Mouse (Mus musculus) liver, postnatal 0 days (tissue): ENCODE measurements at regions not wholly inside any gene's neighbourhood (a gene's known extent, or its start where the extent isn't known, plus 50 kb on each side); places are given as distances from the start of the nearest gene placed in this dataset.

Experiments used
- ATAC-seq: fragments of 200-750 bp; cut with Nextera tagmentation; 2 replicates; pipeline ENCODE4 v1.8.0; 2017; ENCODE audit warnings: mild to moderate bottlenecking, moderate library complexity
- DNase-seq: peaks from one replicate; pipeline ENCODE4 v3.0.0-alpha.2; 2016
- H3K27ac ChIP-seq: fragments of 300-500 bp; sonication (generic); 2 replicates; pipeline ENCODE4 v1.5.1; 2014; ENCODE audit warnings: antibody characterized with exemption, moderate library complexity, mild to moderate bottlenecking, low read depth
- H3K27me3 ChIP-seq: fragments of 300-500 bp; sonication (generic); 2 replicates; pipeline ENCODE4 v1.6.1; 2014; ENCODE audit warnings: low read length, control low read depth, mixed read lengths; ENCODE audit not compliant: insufficient read depth
- H3K36me3 ChIP-seq: fragments of 300-500 bp; sonication (generic); replicated peaks from 2 replicates; pipeline ENCODE4 v1.6.1; 2014; ENCODE audit warnings: mild to moderate bottlenecking, control low read depth, low read length, moderate library complexity, mixed read lengths; ENCODE audit not compliant: insufficient read depth
- H3K4me1 ChIP-seq: fragments of 300-500 bp; sonication (generic); 2 replicates; pipeline ENCODE4 v1.6.1; 2014; ENCODE audit warnings: antibody characterized with exemption, mild to moderate bottlenecking, control low read depth; ENCODE audit not compliant: insufficient read depth
- H3K4me2 ChIP-seq: fragments of 300-500 bp; sonication (generic); 2 replicates; pipeline ENCODE4 v1.6.1; 2014; ENCODE audit warnings: low read depth, mild to moderate bottlenecking, low read length, moderate library complexity, mixed read lengths
- H3K4me3 ChIP-seq: fragments of 300-500 bp; sonication (generic); 2 replicates; pipeline ENCODE4 v1.5.1; 2014; ENCODE audit warnings: low read depth, low read length
- H3K9ac ChIP-seq: fragments of 300-500 bp; sonication (generic); replicated peaks from 2 replicates; pipeline ENCODE4 v1.6.1; 2014; ENCODE audit warnings: mild to moderate bottlenecking, moderate library complexity
- H3K9me3 ChIP-seq: fragments of 300-500 bp; sonication (generic); 2 replicates; pipeline ENCODE4 v1.6.1; 2016; ENCODE audit warnings: mild to moderate bottlenecking, control low read depth, low read length, mixed read lengths
- CTCF ChIP-seq: sonication (generic); IDR thresholded peaks from 2 replicates; pipeline ENCODE4 v1.5.1; 2016; ENCODE audit warnings: antibody characterized with exemption, low read depth
- EP300 ChIP-seq: IDR thresholded peaks from 2 replicates; pipeline ENCODE4 v1.6.1; 2016; ENCODE audit warnings: antibody characterized with exemption, low read depth, mild to moderate bottlenecking
- WGBS: fragments of 180-500 bp; shearing (Covaris S2); extraction: QIAGEN DNeasy Blood & Tissue Kit; methylation state at CpG from one replicate; pipeline ENCODE4 v1.1.7; 2014; ENCODE audit not compliant: insufficient replicate concordance; 5-methylcytosine and 5-hydroxymethylcytosine counted together

DNA sequence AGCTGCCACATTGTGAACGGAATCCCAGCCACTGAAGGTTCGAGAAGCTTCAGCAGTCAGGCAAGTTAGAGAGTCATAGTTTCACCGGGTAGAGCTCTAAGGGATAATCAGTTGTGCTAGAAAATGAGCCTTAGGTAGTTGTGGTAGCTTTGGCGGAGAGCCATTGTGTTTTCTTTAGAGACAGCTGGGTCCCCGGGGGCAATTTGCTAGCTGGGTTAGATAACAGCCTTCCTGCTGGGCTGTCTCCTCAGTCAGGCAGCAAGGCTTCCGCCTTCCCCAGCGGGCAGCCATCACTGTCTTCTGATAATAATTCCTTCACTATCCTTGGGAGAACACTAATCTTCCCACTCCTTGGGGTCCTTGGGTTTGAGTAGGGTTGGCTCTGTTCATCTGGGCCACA, 81.5 kb upstream of the Ctbp2 start:
- 13% methylated on average over 7 of the region's 7 CpGs for WGBS
- H3K27me3 ChIP-seq = no peaks in the 10 kb centered on the region
- no peak for DNase-seq
- H3K4me2 ChIP-seq = no peak overlapping the region
- H3K9me3 ChIP-seq = no peaks in the 10 kb centered on the region
- no peaks in the 10 kb centered on the region for H3K36me3 ChIP-seq
- TF ChIP-seq CTCF (no peak), EP300 (no peak)
- H3K4me3 ChIP-seq = no peak overlapping the region
- H3K27ac ChIP-seq = no peak overlapping the region
- no peaks in the 10 kb centered on the region for H3K4me1 ChIP-seq
- no peak overlapping the region for H3K9ac ChIP-seq
- ATAC-seq = no peak

GRCm38 (mm10) chr7:133204485-133204884, 80.3 kb upstream of the Ctbp2 start:
- Histone ChIP-seq H3K27ac (no peak overlapping the region), H3K4me2 (no peak overlapping the region), H3K27me3 (no peaks in the 10 kb centered on the region), H3K36me3 (no peaks in the 10 kb centered on the region), H3K4me3 (no peak overlapping the region), H3K9me3 (no peaks in the 10 kb centered on the region), H3K4me1 (no peaks in the 10 kb centered on the region), H3K9ac (no peak overlapping the region)
- TF ChIP-seq CTCF (no peak), EP300 (no peak)
- DNase-seq (no peak), ATAC-seq (no peak)
- WGBS = 84% methylated on average over 1 of the region's 1 CpGs

GRCm38 (mm10) chr7:133203933-133204332, 79.8 kb upstream of the Ctbp2 start:
- Histone ChIP-seq H3K4me1 (no peaks in the 10 kb centered on the region), H3K4me2 (no peak overlapping the region), H3K27me3 (no peaks in the 10 kb centered on the region), H3K9ac (no peak overlapping the region), H3K27ac (no peak overlapping the region), H3K36me3 (no peaks in the 10 kb centered on the region), H3K4me3 (no peak overlapping the region), H3K9me3 (no peaks in the 10 kb centered on the region)
- WGBS = 83% methylated on average over 7 of the region's 7 CpGs
- TF ChIP-seq EP300 (no peak), CTCF (no peak)
- DNase-seq = no peak
- no peak for ATAC-seq

DNA sequence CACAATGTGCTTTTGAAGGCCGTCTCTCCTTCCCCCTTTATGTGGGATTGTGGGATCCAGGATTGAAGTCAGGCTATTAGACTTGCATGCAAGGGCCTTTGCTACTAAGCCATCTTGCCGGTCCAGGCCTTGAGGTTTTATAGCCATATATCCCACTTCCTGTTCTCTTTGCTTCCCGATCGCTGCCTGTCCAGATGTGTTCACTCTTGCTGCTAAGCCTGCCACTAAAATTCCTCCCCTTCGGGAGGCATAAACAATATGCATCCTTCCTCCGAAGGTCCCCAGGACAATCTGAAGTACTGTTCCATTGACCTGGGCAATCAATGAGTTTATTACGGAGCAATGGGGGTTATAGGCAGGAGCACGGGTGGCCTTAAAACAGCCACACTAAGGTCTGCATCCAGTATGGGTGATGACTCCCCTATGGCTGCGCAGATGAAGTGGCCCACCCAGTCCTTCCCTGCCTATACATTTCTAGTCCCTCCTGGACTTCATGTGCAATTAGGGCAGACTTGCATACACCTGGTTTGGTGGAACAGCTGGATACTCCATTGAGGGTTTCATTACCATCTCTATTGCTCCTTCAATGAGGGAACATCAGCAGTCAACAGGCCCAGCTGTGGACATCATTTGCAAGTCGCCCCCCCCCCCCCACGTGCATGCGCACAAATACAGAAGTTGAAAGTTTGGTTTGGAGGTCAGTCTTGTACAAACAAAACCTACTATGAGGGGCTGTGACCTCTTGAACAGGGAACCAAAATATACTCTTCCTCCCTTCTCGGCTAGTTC, 78.1 kb upstream of the Ctbp2 start:
- Histone ChIP-seq H3K9me3 (no peaks in the 10 kb centered on the region), H3K4me3 (no peak overlapping the region), H3K27ac (no peak overlapping the region), H3K4me2 (no peak overlapping the region), H3K27me3 (no peaks in the 10 kb centered on the region), H3K36me3 (no peaks in the 10 kb centered on the region), H3K4me1 (no peaks in the 10 kb centered on the region), H3K9ac (no peak overlapping the region)
- DNase-seq (no peak), ATAC-seq (no peak)
- 65% methylated on average over 13 of the region's 13 CpGs for WGBS
- TF ChIP-seq EP300 = no peak
- no peak for TF ChIP-seq CTCF

GRCm38 (mm10) chr7:133199046-133199445, 74.9 kb upstream of the Ctbp2 start:
- WGBS = 38% methylated on average over 4 of the region's 4 CpGs
- TF ChIP-seq CTCF (no peak), EP300 (no peak)
- no peaks in the 10 kb centered on the region for H3K27me3 ChIP-seq
- no peak overlapping the region for H3K9ac ChIP-seq
- no peaks in the 10 kb centered on the region for H3K36me3 ChIP-seq
- DNase-seq (no peak), ATAC-seq (no peak)
- no peaks in the 10 kb centered on the region for H3K4me1 ChIP-seq
- no peak overlapping the region for H3K27ac ChIP-seq
- no peaks in the 10 kb centered on the region for H3K9me3 ChIP-seq
- no peak overlapping the region for H3K4me2 ChIP-seq
- H3K4me3 ChIP-seq = no peak overlapping the region

DNA sequence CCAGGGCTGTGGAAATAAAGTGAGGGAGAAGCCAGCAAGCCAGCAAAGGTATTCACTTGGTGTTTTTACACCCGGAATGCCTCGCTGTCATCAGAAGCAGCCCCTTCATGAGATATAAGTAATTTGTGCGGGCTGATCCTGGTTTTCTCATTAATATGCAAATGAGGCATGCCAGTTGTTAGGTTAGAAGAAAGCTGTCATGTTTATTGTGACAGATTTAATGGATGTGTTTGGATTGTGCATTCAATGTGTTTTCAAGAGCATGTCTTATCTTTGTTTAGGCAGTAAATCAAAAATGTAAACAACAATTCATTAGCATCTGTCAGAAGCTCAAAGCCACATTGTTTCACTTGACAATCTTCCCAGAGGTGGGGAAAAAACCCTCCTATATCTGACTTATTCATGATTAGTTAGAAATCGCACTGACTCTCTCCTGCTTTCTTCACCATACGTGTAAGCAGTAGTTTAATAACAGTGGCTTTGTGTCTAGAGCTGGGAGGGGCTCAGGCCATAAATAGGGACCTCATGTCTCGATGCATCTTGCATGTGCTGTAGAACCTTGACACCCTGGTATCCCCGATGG, 65.8 kb upstream of the Ctbp2 start:
- TF ChIP-seq EP300 (no peak), CTCF (no peak)
- no peak for ATAC-seq
- H3K27ac ChIP-seq = no peak overlapping the region
- H3K4me3 ChIP-seq = no peak overlapping the region
- H3K9ac ChIP-seq = no peak overlapping the region
- H3K4me1 ChIP-seq = no peaks in the 10 kb centered on the region
- H3K27me3 ChIP-seq = no peaks in the 10 kb centered on the region
- no peak overlapping the region for H3K4me2 ChIP-seq
- H3K36me3 ChIP-seq = no peaks in the 10 kb centered on the region
- DNase-seq = no peak
- no peaks in the 10 kb centered on the region for H3K9me3 ChIP-seq
- 55% methylated on average over 7 of the region's 7 CpGs for WGBS
